Mouse (Mus musculus) Muller cell, postnatal 12 days (primary cell): ENCODE data around the gene Zfp423.
A peak's percentile ranks its signal among the peaks of the same experiment; 100 is the strongest.

ENCODE experiments used
- DNase-seq: peaks from one replicate; pipeline ENCODE4 v3.0.0-alpha.2; 2015; ENCODE audit errors: inconsistent ontology term

The Zfp423 gene

DNA sequence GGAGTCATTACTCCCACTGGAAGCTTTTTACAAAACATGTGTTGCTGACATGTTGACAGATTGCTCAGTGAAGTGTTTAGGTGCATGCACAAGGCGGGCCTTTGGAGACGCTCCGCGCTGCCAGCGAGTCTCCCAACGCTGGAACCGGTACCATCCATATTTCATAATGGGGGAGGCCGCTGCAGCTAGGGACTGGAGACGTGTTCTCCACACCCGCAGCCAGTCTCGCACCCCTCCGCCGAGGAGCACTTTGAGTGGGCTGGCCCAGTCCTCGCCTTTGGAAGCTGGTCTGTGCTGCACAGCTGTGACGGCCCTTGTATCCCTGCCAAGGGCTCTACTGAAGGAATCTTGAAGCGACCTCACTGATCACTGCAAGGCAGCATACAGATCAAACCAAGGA is 122.5 kb downstream of the Zfp423 start:
- peak; percentile 88 for DNase-seq

DNA sequence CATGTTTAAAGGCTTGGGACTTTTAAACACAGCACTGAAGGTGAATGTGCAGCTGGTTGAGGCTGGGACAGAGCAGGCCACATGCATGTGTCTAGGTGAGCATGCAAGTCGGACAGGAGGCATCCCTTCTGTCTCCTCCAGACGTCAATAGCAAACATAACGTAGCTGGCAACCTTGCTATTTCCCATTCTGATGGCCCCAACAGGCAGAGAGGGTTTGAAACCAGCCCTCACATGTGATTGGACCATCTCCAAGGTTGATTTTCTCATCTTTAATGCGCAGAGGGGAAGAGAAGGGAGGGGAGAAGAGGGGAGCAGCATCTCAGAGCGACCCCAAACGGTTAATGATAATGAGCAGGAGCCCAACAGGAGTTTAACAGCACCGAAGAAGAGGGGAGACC is 123.5 kb downstream of the Zfp423 start:
- DNase-seq, result no peak

DNA sequence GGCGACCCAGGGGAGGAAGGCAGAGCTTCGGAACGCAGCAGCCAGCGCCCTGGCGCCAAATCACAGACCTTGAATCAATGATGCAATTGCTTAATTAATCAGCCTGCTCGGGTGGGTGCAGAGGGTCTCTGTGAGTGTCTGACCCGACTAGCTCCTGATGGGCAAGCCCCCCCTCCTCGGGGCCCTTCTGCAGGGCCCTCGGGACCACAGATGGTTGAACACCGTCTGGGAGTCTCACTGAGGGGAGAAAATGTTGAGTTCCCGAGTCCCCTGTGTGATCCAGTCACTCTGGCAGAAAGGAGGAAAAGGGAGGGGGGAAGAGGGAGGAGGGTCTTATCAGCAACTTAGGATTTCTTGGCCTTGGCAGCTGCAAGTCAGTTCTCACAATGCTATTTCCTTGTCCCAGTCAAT is 124.0 kb downstream of the Zfp423 start:
- no peak for DNase-seq

DNA sequence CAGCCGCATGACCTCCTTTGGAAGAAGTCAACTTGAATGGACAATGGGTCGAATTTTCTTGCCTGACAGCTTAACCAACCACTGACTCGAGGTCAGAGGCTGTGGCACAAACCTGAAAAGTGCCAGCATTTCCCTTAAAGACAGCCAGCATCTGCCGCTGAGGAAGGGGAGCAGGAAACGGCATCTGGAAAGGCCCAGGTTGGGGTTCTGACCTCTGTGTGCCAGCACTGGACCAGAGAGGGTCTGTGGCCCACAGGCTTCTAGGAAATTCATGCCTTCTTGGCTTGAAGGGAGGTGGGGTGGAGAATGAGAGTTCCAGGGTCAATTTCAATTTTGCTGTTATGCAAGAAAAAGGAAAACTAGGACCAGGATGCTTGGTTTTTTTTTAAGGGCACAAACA is 124.7 kb downstream of the Zfp423 start:
- no peak for DNase-seq

DNA sequence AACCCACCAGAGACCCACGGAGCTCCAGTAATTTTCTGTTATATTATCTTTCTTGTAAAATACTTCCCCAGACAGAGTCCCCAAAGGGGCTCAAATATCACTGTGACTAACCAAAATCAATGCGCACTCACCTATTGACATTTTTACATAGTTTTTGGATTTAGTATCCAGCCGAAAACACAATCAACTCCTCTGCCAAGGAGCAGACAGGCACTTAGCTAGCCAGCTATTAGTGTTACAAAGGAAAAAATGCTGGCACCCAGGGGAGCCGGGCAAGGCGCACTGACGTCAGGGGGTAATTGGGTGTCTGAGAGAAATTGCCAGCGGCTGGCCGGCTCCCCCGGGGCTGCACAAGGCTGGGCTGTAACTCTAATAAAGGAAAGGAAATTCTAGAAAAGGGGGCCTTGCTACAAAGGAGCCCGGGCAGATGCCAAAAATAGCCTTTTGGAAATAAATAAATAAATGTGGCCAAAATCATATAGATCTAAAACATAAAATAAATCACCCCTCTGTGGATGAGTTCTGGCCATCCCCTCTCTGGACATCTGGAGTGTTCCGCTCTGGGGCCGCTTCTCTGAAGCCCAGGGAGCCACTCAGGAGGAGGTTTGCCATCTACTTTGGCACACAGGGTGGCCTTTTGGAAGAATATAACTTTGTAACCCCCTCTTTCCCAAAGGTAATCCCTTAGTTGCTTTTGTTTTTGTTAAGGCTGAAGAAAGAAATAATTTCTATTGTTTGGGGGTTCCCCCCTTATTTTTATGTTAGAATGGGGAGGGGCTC is 125.4 kb downstream of the Zfp423 start:
- peak; percentile 84 for DNase-seq

DNA sequence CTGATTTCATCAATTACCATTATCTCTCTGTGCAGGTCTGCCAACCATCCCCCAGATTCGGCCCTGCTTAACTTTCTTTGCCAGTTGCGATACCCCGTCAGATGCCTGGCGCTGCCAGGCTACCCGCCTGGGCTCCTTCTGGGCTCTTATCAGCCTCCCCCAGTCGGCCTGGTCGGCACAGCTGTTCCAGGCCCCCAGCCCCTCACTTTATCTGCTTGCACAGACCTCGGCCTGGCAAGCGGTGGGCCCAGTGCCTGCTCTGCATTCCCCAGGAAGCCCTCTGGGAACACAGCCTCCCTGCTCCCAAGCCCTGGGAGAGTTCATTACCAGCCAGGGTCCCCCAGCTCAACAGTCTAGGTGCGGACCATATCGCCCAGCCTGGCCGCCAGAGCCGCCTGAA is 126.1 kb downstream of the Zfp423 start:
- DNase-seq, result no peak

DNA sequence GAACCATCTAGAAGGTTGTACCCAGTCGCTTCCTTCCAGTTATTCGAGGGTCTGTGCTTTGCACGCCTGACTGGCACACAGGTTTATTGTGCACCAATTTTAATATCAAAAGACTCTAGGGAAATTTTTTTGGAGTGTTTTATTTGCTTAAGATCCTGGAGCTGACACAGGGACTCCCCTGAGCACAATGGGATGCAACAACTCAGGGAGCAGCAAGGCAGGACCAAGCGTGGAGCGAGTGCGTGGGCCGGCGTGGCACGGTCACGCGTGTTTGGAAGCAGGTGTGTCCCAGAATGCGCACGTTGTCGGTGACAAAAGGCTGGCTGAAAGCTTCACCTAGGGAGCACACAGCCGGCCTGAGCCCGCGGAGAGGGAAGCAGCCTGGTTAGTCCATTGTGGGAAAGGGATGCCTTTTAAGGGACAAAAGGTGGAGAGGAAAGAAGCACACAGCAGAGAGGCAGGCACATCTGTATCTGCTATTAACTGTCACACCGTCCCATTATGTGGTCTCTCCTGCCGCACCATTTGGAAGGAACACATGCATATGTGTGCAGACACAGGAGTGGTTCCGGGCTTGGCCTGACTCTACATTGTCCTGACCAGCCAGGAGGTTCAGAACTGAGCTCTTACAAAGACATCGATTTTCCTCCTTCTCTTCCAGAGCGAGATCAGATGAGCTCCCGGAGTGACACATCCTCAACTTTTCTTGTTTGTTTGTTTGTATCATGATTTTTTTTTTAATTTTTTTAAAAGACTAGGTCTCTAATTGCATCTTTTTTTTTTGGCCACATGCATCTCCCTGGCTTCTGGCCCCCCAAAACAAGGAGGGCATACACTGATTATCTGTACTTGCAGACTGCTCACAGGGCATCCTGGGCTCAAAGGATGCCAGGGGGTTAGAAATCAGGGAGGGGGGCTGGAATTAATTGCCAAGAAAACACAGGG is 126.7 kb downstream of the Zfp423 start:
- DNase-seq, result no peak

DNA sequence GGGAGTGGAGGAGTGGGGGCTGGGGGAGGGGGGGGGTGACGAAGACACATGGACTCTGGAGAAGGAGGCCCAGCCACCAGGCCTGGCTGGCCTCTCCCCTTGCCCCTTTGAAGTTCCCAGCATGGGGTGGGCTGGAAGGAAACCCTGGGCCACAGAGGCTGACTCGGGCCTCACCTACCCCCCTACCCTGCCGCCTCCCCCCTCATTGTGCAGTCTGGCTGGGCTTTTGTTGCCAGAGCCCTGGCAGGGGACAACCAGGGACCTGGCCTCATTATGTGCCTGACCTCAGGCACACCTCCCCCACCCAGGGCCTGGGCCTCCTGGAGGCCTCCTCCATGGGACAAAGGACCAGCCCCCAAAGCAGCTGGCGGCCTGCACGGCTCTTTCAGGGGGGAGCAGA is 127.8 kb downstream of the Zfp423 start:
- no peak for DNase-seq

DNA sequence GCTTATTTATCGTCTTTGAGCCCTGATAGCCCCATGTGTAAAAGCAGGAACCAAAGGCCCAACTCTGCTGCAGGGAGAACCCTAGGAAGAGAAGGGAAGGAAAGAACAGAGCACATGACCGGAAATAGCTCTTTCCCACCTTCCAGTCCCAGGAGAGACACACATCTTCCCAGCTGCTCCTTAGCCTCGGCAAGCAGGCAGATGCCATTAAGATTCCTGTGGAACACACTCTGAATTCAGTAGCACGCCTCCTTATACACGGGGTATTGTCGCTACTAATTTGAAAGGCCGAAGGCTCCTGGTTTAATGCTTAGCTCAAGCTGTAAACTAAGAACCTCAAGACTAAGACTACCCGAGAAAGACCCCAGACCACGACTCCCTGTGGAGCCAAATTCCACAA is 128.3 kb downstream of the Zfp423 start:
- DNase-seq, result no peak

DNA sequence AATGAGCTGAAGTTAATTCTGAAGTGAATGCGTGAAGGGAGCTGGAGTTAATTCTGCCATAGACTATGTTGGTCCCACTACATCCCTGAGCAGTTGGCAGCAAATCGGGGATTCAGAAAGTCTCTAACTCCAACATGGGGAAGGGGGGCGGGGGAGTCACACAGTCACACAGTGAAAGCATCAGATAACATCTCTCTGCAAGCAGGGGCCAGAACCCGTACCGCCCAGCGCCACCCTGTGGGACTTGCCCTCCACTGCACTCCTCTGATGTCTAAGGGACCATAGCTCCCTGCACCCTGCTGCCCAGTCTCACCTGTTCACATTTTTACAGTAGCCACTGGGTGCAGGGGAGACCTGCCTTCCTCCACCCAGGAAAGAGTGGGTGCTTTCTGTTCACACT is 129.2 kb downstream of the Zfp423 start:
- no peak for DNase-seq

DNA sequence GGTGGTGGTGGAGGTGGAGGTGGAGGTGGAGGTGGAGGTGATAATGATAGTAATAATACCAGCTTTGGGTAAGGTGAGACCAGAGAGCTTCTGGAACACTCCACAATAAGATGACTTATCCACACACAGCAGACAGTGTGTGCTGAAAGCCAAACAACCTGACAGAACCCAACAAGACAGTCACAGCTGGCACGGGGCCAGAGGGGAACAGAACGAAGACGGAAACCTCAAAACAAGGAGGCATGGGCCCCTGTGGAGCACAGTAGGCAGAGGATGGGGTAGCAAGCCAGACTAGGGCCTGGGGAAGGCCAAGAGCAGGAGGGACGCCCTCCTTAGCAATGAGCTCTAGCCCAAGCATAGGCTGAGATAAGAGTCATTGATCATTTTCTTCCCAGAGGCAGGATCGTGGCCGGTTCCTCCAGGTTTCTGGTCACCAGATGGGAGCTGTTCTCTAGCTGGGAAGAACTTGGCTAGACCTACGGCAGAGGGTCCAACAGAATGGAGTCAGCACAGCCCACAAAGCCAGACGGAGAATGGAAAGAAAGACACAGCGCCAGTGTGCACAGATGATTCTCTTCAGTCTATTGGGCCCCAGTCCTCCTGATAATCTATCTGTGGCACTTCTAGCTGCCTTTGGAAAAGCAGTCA is 133.3 kb downstream of the Zfp423 start:
- no peak for DNase-seq

DNA sequence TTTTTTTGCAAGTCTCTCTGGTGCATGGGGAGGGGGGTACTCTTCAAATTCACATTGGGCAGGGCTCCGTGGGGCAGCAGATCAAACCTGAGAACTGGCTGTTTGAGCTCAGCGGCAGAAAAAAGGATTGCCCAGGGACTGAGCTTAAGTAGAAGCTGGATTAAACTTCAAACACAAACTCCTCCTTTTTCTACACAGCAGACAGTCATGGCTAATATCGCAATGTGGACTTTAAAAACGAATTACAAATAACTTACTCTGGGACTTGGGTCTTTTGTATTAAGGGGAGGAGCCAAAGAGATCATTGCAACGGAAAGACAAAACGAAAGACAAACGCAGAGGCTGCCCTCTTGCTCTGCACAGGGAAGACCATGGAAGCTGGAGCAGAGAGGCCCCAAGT is 136.2 kb downstream of the Zfp423 start:
- DNase-seq, result no peak

DNA sequence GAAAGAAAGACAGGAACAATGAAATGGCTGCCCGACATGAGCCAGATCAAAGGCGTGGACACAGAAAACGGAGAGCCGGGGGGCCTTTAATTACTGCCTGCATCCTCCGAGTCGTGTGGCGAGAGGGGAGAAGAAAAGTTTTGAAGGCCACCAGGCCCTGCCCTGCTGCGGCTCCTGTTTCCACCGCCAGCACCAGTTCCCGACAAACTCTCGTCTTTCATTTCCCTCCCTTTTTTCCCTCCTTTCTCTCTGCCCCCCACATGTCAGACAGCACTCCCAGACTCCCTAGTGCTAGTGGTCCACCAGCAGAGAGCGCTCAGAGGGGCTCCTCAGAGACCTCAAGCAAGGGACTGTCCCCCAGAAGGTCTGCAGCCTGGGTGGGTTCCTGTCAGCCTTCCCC is 136.7 kb downstream of the Zfp423 start:
- DNase-seq, result no peak

DNA sequence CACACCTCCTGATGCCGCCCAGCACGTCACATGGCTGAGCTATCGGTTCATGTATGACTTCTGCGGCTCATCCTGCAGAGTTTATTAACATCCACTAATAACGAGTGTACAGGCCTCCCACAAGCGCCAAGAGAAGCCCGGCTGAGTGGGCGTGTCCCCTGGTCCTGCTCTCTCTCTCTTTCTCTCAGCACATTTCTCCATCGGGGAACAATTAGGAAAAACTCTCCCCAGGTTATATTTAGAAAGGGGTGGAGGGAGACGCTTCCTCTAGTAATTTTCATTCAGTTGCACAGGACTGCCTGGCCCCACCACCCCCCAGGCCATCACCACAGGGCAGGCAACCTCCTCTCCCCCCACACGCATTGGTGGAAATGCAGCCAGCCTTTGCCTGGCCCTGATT is 137.2 kb downstream of the Zfp423 start:
- DNase-seq, result no peak

DNA sequence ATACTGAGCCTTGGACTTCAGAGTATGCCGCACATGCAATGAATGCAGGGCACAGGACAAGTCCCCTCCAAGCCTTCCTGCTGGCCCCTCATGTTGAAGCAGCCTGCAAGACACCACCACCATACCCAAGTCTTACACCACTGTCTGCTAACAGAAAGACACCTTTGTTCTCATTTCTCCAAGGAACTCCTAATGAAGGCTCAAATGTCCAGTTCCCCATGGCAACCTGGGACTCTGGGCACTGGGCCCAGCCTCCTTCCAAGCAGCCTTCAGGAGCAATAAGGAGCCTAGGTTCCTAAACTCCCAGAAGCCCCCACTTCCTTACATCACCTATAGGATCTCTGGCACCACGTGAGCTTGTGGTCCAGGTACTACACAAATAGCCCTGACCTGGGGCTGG is 137.7 kb downstream of the Zfp423 start:
- peak; percentile 53 for DNase-seq

DNA sequence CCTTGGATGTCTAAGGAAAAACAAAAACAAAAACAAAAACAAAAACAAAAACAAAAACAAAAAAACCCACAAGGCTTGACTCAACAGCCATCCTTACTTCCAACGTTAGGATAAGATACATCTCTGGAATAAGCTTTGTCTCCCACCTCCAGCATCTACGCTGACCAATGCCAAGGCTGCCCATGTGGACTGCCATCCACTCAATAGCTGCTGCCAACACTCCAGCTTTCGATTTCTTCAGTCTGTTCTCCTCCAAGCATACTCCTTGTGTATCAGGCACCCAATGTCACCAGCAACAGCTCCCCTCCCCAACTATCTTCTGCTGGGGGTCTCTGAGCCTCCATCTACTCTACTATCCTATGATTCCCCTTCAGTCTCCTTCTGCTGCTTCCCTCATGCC is 140.1 kb downstream of the Zfp423 start:
- DNase-seq, result no peak

DNA sequence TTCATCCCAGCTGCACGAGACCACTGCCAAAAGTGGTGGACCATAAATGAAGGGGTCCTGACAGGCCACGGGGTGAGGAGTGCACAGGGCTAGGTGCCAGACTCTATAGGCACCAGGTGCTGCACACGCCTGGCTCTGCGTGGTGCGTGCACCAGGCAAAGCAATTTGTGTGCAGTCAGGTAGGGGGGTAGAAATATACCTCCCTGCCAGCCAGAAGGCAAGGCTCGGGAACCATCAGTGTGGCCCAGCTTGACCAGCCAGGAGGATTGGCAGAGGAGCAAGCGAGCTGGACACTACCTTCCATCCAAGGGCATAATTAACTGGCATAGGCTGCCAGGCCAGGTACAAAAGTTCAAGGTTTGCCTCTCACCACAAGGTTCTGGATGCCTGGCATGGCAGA is 140.9 kb downstream of the Zfp423 start:
- no peak for DNase-seq

DNA sequence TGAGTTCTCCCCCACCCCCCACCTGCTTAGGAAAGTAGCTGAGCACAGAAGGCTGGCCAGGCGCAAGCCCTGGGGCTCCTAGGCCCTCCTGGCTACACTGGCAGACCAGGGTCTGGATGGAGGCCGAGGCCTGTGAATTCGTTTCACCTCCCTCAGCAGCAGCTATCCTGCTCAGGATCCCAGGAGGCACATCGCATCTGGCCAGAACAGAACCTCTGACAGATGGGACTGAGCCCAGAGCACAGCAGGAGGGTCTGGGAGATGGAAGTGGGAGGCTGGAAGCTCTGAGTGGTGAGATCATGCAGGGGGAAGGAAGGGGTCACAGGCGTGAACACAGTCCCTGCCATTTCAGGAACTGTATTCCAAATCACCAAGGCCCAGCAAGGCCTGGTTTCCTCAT is 143.3 kb downstream of the Zfp423 start:
- no peak for DNase-seq

DNA sequence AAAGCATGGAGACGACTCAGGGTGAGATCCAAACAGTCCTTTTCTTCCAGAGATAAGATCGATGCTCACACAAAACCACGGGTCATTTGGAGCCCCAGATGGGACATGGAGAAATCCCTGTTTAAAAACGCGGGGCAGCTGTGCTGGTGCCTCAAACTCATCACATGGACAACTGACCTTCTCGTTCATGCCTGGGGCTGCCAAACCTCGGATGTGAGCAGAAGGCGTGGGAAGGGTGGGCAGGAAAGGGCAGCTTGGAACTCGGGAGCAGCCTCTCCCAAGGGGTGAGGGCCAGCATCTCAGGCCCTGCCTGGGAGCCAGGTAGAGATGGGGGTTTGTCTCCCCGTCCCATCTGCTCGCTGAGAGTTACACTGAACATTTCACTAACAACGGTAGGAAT is 146.7 kb downstream of the Zfp423 start:
- DNase-seq, result no peak

DNA sequence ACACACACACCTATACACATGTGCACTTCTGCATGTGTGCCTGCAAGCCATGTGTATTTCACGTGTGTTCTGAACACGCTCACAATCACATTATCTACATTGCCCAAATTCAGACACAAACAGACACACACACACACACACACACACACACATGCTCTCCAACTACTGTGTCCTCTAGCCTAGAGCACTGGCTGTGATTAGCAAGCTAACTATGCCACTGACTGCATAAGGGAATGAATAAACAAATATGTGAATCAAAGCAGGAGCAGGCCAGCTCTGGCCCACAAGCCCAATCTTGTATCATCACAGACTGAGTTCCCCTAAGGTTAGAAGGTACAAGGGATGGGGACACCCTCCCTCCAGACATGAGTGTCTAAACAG is 147.3 kb downstream of the Zfp423 start:
- no peak for DNase-seq

DNA sequence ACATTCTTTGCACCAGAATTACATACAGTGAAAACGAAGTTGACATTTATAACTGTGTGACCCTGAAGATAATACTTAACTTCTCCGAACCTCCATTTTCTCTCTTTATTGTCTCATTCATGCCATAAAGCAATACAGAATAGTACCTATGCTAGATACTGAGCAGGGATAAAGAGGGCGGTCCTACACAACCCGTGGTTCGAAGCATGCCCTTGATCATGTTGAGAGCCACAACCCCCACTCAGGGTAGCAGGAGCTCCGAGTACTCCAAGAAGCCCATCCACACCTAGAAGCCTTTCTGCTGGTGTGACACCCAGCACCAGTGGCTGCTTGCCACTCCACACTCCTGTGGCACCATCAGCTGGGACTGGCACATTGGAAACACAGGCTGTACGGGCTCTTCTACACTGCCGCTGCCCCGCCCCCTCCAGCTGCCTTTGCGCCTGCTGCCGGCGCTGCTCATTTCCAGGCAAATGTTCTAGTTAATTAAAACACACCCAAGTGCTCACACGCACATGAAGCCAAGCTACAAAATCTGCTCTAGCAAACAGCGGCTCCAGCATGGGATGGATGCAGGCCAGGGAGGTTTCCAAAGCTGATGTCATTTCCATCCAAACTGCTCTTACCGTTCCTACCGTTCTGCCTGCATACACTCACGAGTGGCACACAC is 147.9 kb downstream of the Zfp423 start:
- peak; percentile 81 for DNase-seq

DNA sequence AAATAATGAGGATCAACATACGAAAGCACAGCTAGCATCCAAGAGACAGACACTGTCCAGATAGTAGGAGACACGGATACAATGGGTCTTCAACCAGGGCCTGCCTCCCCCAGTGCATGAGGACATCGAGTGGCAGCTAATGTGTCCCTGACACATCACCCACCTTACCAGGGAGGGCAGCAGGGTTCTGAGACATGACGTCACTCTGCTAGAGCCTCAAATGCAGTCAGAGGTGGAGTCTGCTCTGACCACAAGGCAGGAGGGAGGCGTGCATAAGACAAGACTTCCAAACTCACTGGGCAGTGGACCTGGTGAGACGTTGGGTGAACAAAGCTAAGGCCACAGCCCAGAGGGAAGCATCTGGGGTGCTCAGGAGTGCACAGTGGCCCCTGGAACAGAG is 148.6 kb downstream of the Zfp423 start:
- no peak for DNase-seq
